Mouse (Mus musculus) lung, postnatal 25 days (tissue): ENCODE measurements around the gene Ptges.

Source experiments
- DNase-seq: peaks from one replicate; pipeline ENCODE4 v3.0.0; 2022; ENCODE audit warnings: low spot score

The Ptges gene

GRCm38 (mm10) chr2:30848184-30848583 is 81.5 kb downstream of the Ptges start:
- DNase-seq, result no peak

GRCm38 (mm10) chr2:30846723-30847122 is 82.9 kb downstream of the Ptges start:
- no peak for DNase-seq

- no peak for DNase-seq
Observed at GRCm38 (mm10) chr2:30846236-30846635, 83.4 kb downstream of the Ptges start.

- DNase-seq, result no peak
Observed at GRCm38 (mm10) chr2:30845152-30846070, 84.3 kb downstream of the Ptges start.

- DNase-seq, result no peak
Observed at GRCm38 (mm10) chr2:30842615-30843014, 87.0 kb downstream of the Ptges start.
